Mouse (Mus musculus): Measurements from ENCODE around the gene Fip1l1. TPM values are rescaled to one million over a fixed set of nuclear protein-coding genes. Genes with fewer than 3 reads are reported as not detected.

Gene Fip1l1
- total RNA-seq, 1 experiment: 66.1 TPM

GRCm38 (mm10) chr5:74613491-74614151 is 78.4 kb downstream of the Fip1l1 start:
- H3K27ac ChIP-seq (ENCODE audit: insufficient read depth, low read depth, low read length, poor library complexity, severe bottlenecking): no peak overlapping the region
- TF ChIP-seq MAFK (IDR thresholded peaks at IDR 0.05; ENCODE audit: insufficient read depth, low read depth, low read length) (no peak), ZC3H11A (IDR thresholded peaks at IDR 0.05; ENCODE audit: borderline replicate concordance, low read depth, low read length) (no peak), CHD2 (IDR thresholded peaks at IDR 0.05; ENCODE audit: low read depth, low read length) (no peak), HCFC1 (IDR thresholded peaks at IDR 0.05; ENCODE audit: borderline replicate concordance, insufficient read depth, low read length) (no peak), ZNF384 (IDR thresholded peaks at IDR 0.05; ENCODE audit: low read depth, low read length) (no peak)
- no peaks in the 10 kb centered on the region for H3K9me3 ChIP-seq (ENCODE audit: control insufficient read depth, insufficient read depth, low read depth, low read length)

GRCm38 (mm10) chr5:74617816-74618572 is 82.7 kb downstream of the Fip1l1 start:
- Histone ChIP-seq H3K9me3 (ENCODE audit: control insufficient read depth, insufficient read depth, low read depth, low read length) (no peaks in the 10 kb centered on the region), H3K36me3 (ENCODE audit: control insufficient read depth, insufficient read depth, low read length, poor library complexity, severe bottlenecking) (no peaks in the 10 kb centered on the region)

More at GRCm38 (mm10) chr5:74613491-74614151, 78.4 kb downstream of the Fip1l1 start:
- Histone ChIP-seq H3K36me3 (ENCODE audit: control insufficient read depth, insufficient read depth, low read length, poor library complexity, severe bottlenecking) (no peaks in the 10 kb centered on the region), H3K4me1 (ENCODE audit: control insufficient read depth in 2 of 2, insufficient read depth in 2 of 2, low read length in 2 of 2, poor library complexity in 1 of 2) (no peaks in the 10 kb centered on the region), H3K4me3 (ENCODE audit: insufficient read depth in 1 of 2, low read depth in 1 of 2, low read length in 2 of 2, poor library complexity in 1 of 2, severe bottlenecking in 1 of 2) (no peak overlapping the region), H3K9ac (ENCODE audit: insufficient read depth, low read depth, low read length, poor library complexity, severe bottlenecking) (no peak overlapping the region)
- no peak for DNase-seq (ENCODE audit: low read depth, low spot score)
- in situ Hi-C loops (cut with MboI; ENCODE audit: low sequenced_read_pairs in 2 of 2, unreplicated experiment in 2 of 2): loop anchor here in 1 of 2 experiments (25.0 kb wide), 1 partner anchor 549 kb away; the partner anchor contains the start of gene Pdgfra

GRCm38 (mm10) chr5:74618573-74619059 is 83.4 kb downstream of the Fip1l1 start:
- DNase-seq (ENCODE audit: low read depth, low spot score): no peak
- no peak for TF ChIP-seq ZNF384 (IDR thresholded peaks at IDR 0.05; ENCODE audit: low read depth, low read length)
- TF ChIP-seq MAFK (IDR thresholded peaks at IDR 0.05; ENCODE audit: insufficient read depth, low read depth, low read length): no peak
- no peak for TF ChIP-seq HCFC1 (IDR thresholded peaks at IDR 0.05; ENCODE audit: borderline replicate concordance, insufficient read depth, low read length)
- TF ChIP-seq ZC3H11A (IDR thresholded peaks at IDR 0.05; ENCODE audit: borderline replicate concordance, low read depth, low read length): no peak
- TF ChIP-seq CHD2 (IDR thresholded peaks at IDR 0.05; ENCODE audit: low read depth, low read length): no peak
- Histone ChIP-seq H3K36me3 (ENCODE audit: control insufficient read depth, insufficient read depth, low read length, poor library complexity, severe bottlenecking) (no peaks in the 10 kb centered on the region), H3K27ac (ENCODE audit: insufficient read depth, low read depth, low read length, poor library complexity, severe bottlenecking) (no peak overlapping the region), H3K4me1 (ENCODE audit: control insufficient read depth in 2 of 2, insufficient read depth in 2 of 2, low read length in 2 of 2, poor library complexity in 1 of 2) (no peaks in the 10 kb centered on the region), H3K9me3 (ENCODE audit: control insufficient read depth, insufficient read depth, low read depth, low read length) (no peaks in the 10 kb centered on the region), H3K4me3 (ENCODE audit: insufficient read depth in 1 of 2, low read depth in 1 of 2, low read length in 2 of 2, poor library complexity in 1 of 2, severe bottlenecking in 1 of 2) (no peak overlapping the region), H3K9ac (ENCODE audit: insufficient read depth, low read depth, low read length, poor library complexity, severe bottlenecking) (no peak overlapping the region)
- in situ Hi-C loops (cut with MboI; ENCODE audit: low sequenced_read_pairs in 2 of 2, unreplicated experiment in 2 of 2): loop anchor here in 1 of 2 experiments (25.0 kb wide), 1 partner anchor 544 kb away; the partner anchor contains the start of gene Pdgfra

More at GRCm38 (mm10) chr5:74617816-74618572, 82.7 kb downstream of the Fip1l1 start:
- DNase-seq (ENCODE audit: low read depth, low spot score): no peak
- Histone ChIP-seq H3K4me1 (ENCODE audit: control insufficient read depth in 2 of 2, insufficient read depth in 2 of 2, low read length in 2 of 2, poor library complexity in 1 of 2) (no peaks in the 10 kb centered on the region), H3K27ac (ENCODE audit: insufficient read depth, low read depth, low read length, poor library complexity, severe bottlenecking) (no peak overlapping the region), H3K9ac (ENCODE audit: insufficient read depth, low read depth, low read length, poor library complexity, severe bottlenecking) (no peak overlapping the region), H3K4me3 (ENCODE audit: insufficient read depth in 1 of 2, low read depth in 1 of 2, low read length in 2 of 2, poor library complexity in 1 of 2, severe bottlenecking in 1 of 2) (no peak overlapping the region)
- in situ Hi-C loops (cut with MboI; ENCODE audit: low sequenced_read_pairs in 2 of 2, unreplicated experiment in 2 of 2): loop anchor here in 1 of 2 experiments (25.0 kb wide), 1 partner anchor 544 kb away; the partner anchor contains the start of gene Pdgfra
- TF ChIP-seq CHD2 (IDR thresholded peaks at IDR 0.05; ENCODE audit: low read depth, low read length) (no peak), ZC3H11A (IDR thresholded peaks at IDR 0.05; ENCODE audit: borderline replicate concordance, low read depth, low read length) (no peak), HCFC1 (IDR thresholded peaks at IDR 0.05; ENCODE audit: borderline replicate concordance, insufficient read depth, low read length) (no peak), MAFK (IDR thresholded peaks at IDR 0.05; ENCODE audit: insufficient read depth, low read depth, low read length) (no peak), ZNF384 (IDR thresholded peaks at IDR 0.05; ENCODE audit: low read depth, low read length) (no peak)

- Histone ChIP-seq H3K9me3 (ENCODE audit: control insufficient read depth, insufficient read depth, low read depth, low read length) (no peaks in the 10 kb centered on the region), H3K36me3 (ENCODE audit: control insufficient read depth, insufficient read depth, low read length, poor library complexity, severe bottlenecking) (no peaks in the 10 kb centered on the region), H3K4me3 (ENCODE audit: insufficient read depth in 1 of 2, low read depth in 1 of 2, low read length in 2 of 2, poor library complexity in 1 of 2, severe bottlenecking in 1 of 2) (no peak overlapping the region), H3K9ac (ENCODE audit: insufficient read depth, low read depth, low read length, poor library complexity, severe bottlenecking) (no peak overlapping the region), H3K27ac (ENCODE audit: insufficient read depth, low read depth, low read length, poor library complexity, severe bottlenecking) (no peak overlapping the region), H3K4me1 (ENCODE audit: control insufficient read depth in 2 of 2, insufficient read depth in 2 of 2, low read length in 2 of 2, poor library complexity in 1 of 2) (no peaks in the 10 kb centered on the region)
- in situ Hi-C loops (cut with MboI; ENCODE audit: low sequenced_read_pairs in 2 of 2, unreplicated experiment in 2 of 2): loop anchor here in 1 of 2 experiments (25.0 kb wide), 1 partner anchor 540 kb away; the partner anchor contains the start of gene Pdgfra
- DNase-seq (ENCODE audit: low read depth, low spot score): no peak
- TF ChIP-seq MAFK (IDR thresholded peaks at IDR 0.05; ENCODE audit: insufficient read depth, low read depth, low read length) (no peak), ZNF384 (IDR thresholded peaks at IDR 0.05; ENCODE audit: low read depth, low read length) (no peak), CHD2 (IDR thresholded peaks at IDR 0.05; ENCODE audit: low read depth, low read length) (no peak), HCFC1 (IDR thresholded peaks at IDR 0.05; ENCODE audit: borderline replicate concordance, insufficient read depth, low read length) (no peak), ZC3H11A (IDR thresholded peaks at IDR 0.05; ENCODE audit: borderline replicate concordance, low read depth, low read length) (no peak)
These were observed 86.6 kb downstream of the Fip1l1 start for GRCm38 (mm10) chr5:74621691-74622470.

Measured in ES-E14 (cell line).